13 mouse cellular contexts compared by ENCODE assay signal in the genomic region with DNA sequence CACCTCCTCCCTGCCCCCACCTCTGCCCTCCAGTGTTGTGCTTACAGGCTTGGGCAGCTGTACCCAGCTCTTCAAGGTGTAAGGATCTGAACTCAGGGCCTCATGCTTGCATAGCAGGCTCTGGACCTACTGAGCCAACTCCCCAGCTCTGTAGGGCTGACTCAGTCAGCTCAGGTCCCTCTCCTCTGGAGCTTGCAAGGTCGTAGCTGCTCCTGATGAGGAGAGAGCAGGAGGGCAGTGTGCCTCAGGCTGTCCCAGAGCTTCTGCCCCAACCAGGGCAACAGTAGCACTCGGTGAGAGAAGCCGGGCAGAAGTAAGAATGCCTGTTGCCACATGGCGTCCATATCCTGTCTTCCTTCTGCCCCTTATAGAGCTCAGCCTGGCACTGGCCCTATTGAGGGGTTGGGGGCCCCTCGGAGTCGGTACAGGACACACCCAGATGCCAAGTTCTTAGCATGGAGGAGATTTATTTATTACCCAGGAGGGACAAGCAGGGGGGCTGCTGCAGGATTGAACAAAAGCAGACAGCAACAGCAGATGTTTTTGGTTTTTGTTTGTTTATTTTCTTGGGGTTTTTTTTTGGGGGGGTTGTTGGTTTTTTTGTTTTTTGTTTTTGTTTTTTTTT.
A peak's percentile ranks its signal among the peaks of the same experiment; 100 is the strongest.
DNase-seq lines count a peak whose midpoint lies in the region; ATAC-seq and TF ChIP-seq lines count a peak whose summit lies in the region.
"Had no signal": no experiment of that assay in that cellular context is flagged by ENCODE, and none has a peak within 500 bp of the region (broad histone marks: within the 10 kb centered on the region; RNA-seq: fewer than 3 reads in every experiment).

No protein-coding gene starts in this region.

- H3K36me3 ChIP-seq in forebrain, embryonic 10.5 days (replicated peaks), result peaks cover 57% of the 10 kb centered on the region
- peaks cover 30% of the 10 kb centered on the region for H3K36me3 ChIP-seq in forebrain, embryonic 12.5 days (replicated peaks)
- H3K36me3 ChIP-seq in hindbrain, postnatal 0 days (ENCODE audit: insufficient read depth, low read length), result peaks cover 12% of the 10 kb centered on the region
- H3K36me3 ChIP-seq in hindbrain, embryonic 14.5 days (replicated peaks; ENCODE audit: control insufficient read depth, insufficient read depth), result peaks cover 20% of the 10 kb centered on the region; the same call in 1 of the 2 replicates
- peaks cover 75% of the 10 kb centered on the region for H3K36me3 ChIP-seq in embryonic facial prominence, embryonic 10.5 days (replicated peaks)
- H3K36me3 ChIP-seq in limb, embryonic 14.5 days (ENCODE audit: control insufficient read depth, insufficient read depth, low read length), result peaks cover 50% of the 10 kb centered on the region

- 0 out of 2 replicates have a peak, but pooled peaks cover 6% of the 10 kb centered on the region for H3K9me3 ChIP-seq in forebrain, embryonic 10.5 days
- 0 out of 2 replicates have a peak, but pooled peaks cover 6% of the 10 kb centered on the region for H3K9me3 ChIP-seq in forebrain, embryonic 12.5 days
- no peaks in the 10 kb centered on the region for H3K9me3 ChIP-seq in hindbrain, postnatal 0 days (ENCODE audit: low read length)
- no peaks in the 10 kb centered on the region for H3K9me3 ChIP-seq in hindbrain, embryonic 14.5 days (ENCODE audit: control insufficient read depth, low read length)
- H3K9me3 ChIP-seq in embryonic facial prominence, embryonic 10.5 days, result peaks cover 7% of the 10 kb centered on the region; the same call in 1 of the 2 replicates
- H3K9me3 ChIP-seq in limb, embryonic 14.5 days (ENCODE audit: control insufficient read depth, low read length), result no peaks in the 10 kb centered on the region

- no peak for TF ChIP-seq POLR2A in limb, embryonic 14.5 days (IDR thresholded peaks at IDR 0.05; ENCODE audit: borderline replicate concordance, extremely low read depth, insufficient read depth, insufficient read length)

- WGBS in forebrain, embryonic 10.5 days, result 80% methylated on average over 6 of the region's 6 CpGs
- WGBS in forebrain, embryonic 12.5 days, result 67% methylated on average over 6 of the region's 6 CpGs
- 37% methylated on average over 6 of the region's 6 CpGs for WGBS in hindbrain, postnatal 0 days
- 49% methylated on average over 6 of the region's 6 CpGs for WGBS in hindbrain, embryonic 14.5 days
- WGBS in embryonic facial prominence, embryonic 10.5 days, result 72% methylated on average over 6 of the region's 6 CpGs
- WGBS in limb, embryonic 14.5 days, result 28% methylated on average over 6 of the region's 6 CpGs

- H3K4me2 ChIP-seq in forebrain, embryonic 12.5 days, result no peak overlapping the region
- H3K4me2 ChIP-seq in hindbrain, postnatal 0 days (ENCODE audit: low read depth, low read length), result no peak overlapping the region
- no peak overlapping the region for H3K4me2 ChIP-seq in hindbrain, embryonic 14.5 days (replicated peaks)
- no peak overlapping the region for H3K4me2 ChIP-seq in limb, embryonic 14.5 days (replicated peaks; ENCODE audit: low read depth, low read length, severe bottlenecking)

- H3K27me3 ChIP-seq in forebrain, embryonic 10.5 days (ENCODE audit: poor library complexity, severe bottlenecking), result peaks cover 53% of the 10 kb centered on the region
- H3K27me3 ChIP-seq in forebrain, embryonic 12.5 days, result peaks cover 60% of the 10 kb centered on the region
- no peaks in the 10 kb centered on the region for H3K27me3 ChIP-seq in hindbrain, postnatal 0 days (ENCODE audit: insufficient read depth, low read length)
- H3K27me3 ChIP-seq in hindbrain, embryonic 14.5 days (ENCODE audit: control insufficient read depth, insufficient read depth, low read length), result no peaks in the 10 kb centered on the region
- peaks cover 15% of the 10 kb centered on the region; the same call in 1 of the 2 replicates for H3K27me3 ChIP-seq in embryonic facial prominence, embryonic 10.5 days (replicated peaks; ENCODE audit: low read depth, poor library complexity, severe bottlenecking)
- H3K27me3 ChIP-seq in limb, embryonic 14.5 days (ENCODE audit: control insufficient read depth, insufficient read depth, low read length), result no peaks in the 10 kb centered on the region

- TF ChIP-seq CTCF in hindbrain, postnatal 0 days (IDR thresholded peaks at IDR 0.05; ENCODE audit: low read depth), result no peak

- no peak overlapping the region for H3K4me3 ChIP-seq in forebrain, embryonic 10.5 days
- no peak overlapping the region for H3K4me3 ChIP-seq in forebrain, embryonic 12.5 days (replicated peaks)
- H3K4me3 ChIP-seq in hindbrain, postnatal 0 days (ENCODE audit: low read length), result no peak overlapping the region
- no peak overlapping the region for H3K4me3 ChIP-seq in hindbrain, embryonic 14.5 days (replicated peaks; ENCODE audit: low read length)
- no peak overlapping the region for H3K4me3 ChIP-seq in embryonic facial prominence, embryonic 10.5 days
- H3K4me3 ChIP-seq in limb, embryonic 14.5 days (replicated peaks; ENCODE audit: low read length), result no peak overlapping the region

- ATAC-seq in forebrain, embryonic 12.5 days (ENCODE audit: low FRiP score), result no peak
- ATAC-seq in hindbrain, postnatal 0 days, result 0 out of 2 replicates have a peak, but pooled peaks have one; percentile 15
- ATAC-seq in hindbrain, embryonic 14.5 days (ENCODE audit: low FRiP score), result no peak
- ATAC-seq in limb, embryonic 14.5 days (ENCODE audit: low FRiP score, low read depth), result no peak

- peaks cover 50% of the 10 kb centered on the region for H3K4me1 ChIP-seq in forebrain, embryonic 10.5 days
- H3K4me1 ChIP-seq in forebrain, embryonic 12.5 days, result peaks cover 34% of the 10 kb centered on the region
- H3K4me1 ChIP-seq in hindbrain, postnatal 0 days (ENCODE audit: insufficient read depth, low read length), result peaks cover 8% of the 10 kb centered on the region
- peaks cover 11% of the 10 kb centered on the region for H3K4me1 ChIP-seq in hindbrain, embryonic 14.5 days (replicated peaks; ENCODE audit: control insufficient read depth, insufficient read depth, low read length)
- H3K4me1 ChIP-seq in embryonic facial prominence, embryonic 10.5 days, result peaks cover 54% of the 10 kb centered on the region
- peaks cover 39% of the 10 kb centered on the region for H3K4me1 ChIP-seq in limb, embryonic 14.5 days (ENCODE audit: control insufficient read depth, insufficient read depth, low read length)

- H3K27ac ChIP-seq in forebrain, embryonic 10.5 days, result peak overlapping the region; percentile 68
- H3K27ac ChIP-seq in forebrain, embryonic 12.5 days, result no peak overlapping the region
- H3K27ac ChIP-seq in hindbrain, postnatal 0 days, result no peak overlapping the region
- H3K27ac ChIP-seq in hindbrain, embryonic 14.5 days, result no peak overlapping the region
- peak overlapping the region; percentile 11 for H3K27ac ChIP-seq in embryonic facial prominence, embryonic 10.5 days (replicated peaks)
- H3K27ac ChIP-seq in limb, embryonic 14.5 days (replicated peaks; ENCODE audit: low read depth, low read length), result no peak overlapping the region
- H3K27ac ChIP-seq: kidney, postnatal 0 days had no signal

- no peak for DNase-seq in forebrain, embryonic 10.5 days (ENCODE audit: extremely low spot score, low spot score)
- DNase-seq in hindbrain, postnatal 0 days (ENCODE audit: low spot score), result no peak
- DNase-seq in hindbrain, embryonic 14.5 days (ENCODE audit: low spot score), result no peak
- no peak for DNase-seq in embryonic facial prominence, embryonic 10.5 days (ENCODE audit: low spot score)
- no peak for DNase-seq in limb, embryonic 14.5 days (ENCODE audit: low spot score)
- DNase-seq in right cerebral cortex, adult 18-20 months, result no peak
- DNase-seq in gastrocnemius, adult 18-20 months (ENCODE audit: low spot score), result no peak
- DNase-seq: cerebellum, adult 8-10 months; lung, adult 18-20 months; midbrain, embryonic 14.5 days; thymus, adult 18-20 months had no signal

- H3K9ac ChIP-seq in forebrain, embryonic 12.5 days, result no peak overlapping the region
- H3K9ac ChIP-seq in hindbrain, postnatal 0 days (replicated peaks; ENCODE audit: low read length), result no peak overlapping the region
- no peak overlapping the region for H3K9ac ChIP-seq in hindbrain, embryonic 14.5 days
- H3K9ac ChIP-seq in limb, embryonic 14.5 days (ENCODE audit: low read depth, low read length, severe bottlenecking), result 0 out of 2 replicates have a peak overlapping the region, but pooled peaks have one; percentile 3

Comparison
In these comparisons a context has a peak if more than half of its experiments do, and no peak if none do; other contexts are left out.
1. H3K27ac ChIP-seq: peak in forebrain, embryonic 10.5 days (single experiment) and embryonic facial prominence, embryonic 10.5 days (single experiment); none in forebrain, embryonic 12.5 days (single experiment), hindbrain, postnatal 0 days (single experiment), hindbrain, embryonic 14.5 days (single experiment) and limb, embryonic 14.5 days (single experiment).